ENCODE assay signal across 1 mouse cellular context in the genomic region with DNA sequence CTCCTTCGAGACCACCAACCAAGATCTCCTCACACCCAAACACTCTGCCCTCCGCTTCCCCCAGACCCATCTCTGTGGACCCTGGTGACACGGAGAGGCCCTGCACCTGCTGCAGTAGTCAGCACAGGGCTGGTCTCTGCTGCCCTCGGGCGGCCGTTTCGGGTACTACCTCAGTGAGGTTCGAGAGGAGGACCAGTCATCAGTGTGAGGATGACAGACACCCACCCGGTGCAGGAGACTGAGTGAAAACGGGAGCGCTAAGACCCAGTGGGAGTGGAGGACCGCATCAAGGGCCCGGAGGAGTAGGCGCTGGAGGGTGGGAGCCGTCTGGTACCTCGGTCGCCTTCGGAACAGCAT.
TF ChIP-seq lines count a peak whose summit lies in the region.

No protein-coding gene starts in this region.

TF ChIP-seq in CH12.LX, 34 proteins besides CTCF, POLR2A, EP300 and RAD21:
- TF ChIP-seq SMC3 (IDR thresholded peaks at IDR 0.05; ENCODE audit: low read depth, low read length) (peak; percentile 88), MAZ (IDR thresholded peaks at IDR 0.05; ENCODE audit: low read depth, low read length) (no peak), ZKSCAN1 (IDR thresholded peaks at IDR 0.05; ENCODE audit: borderline replicate concordance, low read depth, low read length) (no peak), ZC3H11A (IDR thresholded peaks at IDR 0.05; ENCODE audit: low read depth, low read length) (peak; percentile 39; the same call in 1 of the 2 replicates), ZMIZ1 (IDR thresholded peaks at IDR 0.05; ENCODE audit: low read depth, low read length) (0 out of 2 replicates have a peak, but pooled peaks have one; percentile 3), MXI1 (IDR thresholded peaks at IDR 0.05; ENCODE audit: low read depth, low read length) (peak; percentile 17; the same call in 1 of the 2 replicates), NRF1 (IDR thresholded peaks at IDR 0.05; ENCODE audit: low read depth, low read length) (peak; percentile 24; the same call in 1 of the 2 replicates)
